ENCODE assay signal across 12 mouse cellular contexts in the genomic region with DNA sequence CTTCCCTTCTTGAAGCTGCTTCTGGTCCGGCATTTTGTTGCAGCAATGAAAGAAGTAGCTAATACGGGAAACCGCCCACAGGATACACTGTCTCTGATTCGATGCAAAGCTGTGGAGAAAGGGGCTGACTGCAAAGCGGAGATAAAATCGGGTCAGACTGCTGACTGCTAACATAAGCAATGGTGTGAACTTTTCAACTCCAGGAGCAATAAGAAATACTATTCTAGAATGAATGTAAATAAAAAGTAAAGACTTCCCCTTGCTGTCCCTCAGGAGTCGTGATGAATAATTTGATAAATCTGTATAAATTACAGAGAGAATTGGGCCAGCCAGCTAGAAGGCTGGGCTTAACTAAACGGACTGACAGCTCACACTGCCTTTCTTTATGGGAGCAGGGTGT.
"Had no signal": no experiment of that assay in that cellular context is flagged by ENCODE, and none has a peak within 500 bp of the region (broad histone marks: within the 10 kb centered on the region; RNA-seq: fewer than 3 reads in every experiment).

No protein-coding gene starts in this region.

- H3K27me3 ChIP-seq: hindbrain, embryonic 15.5 days; liver, embryonic 13.5 days; neural tube, embryonic 15.5 days had no signal

- H3K4me1 ChIP-seq: hindbrain, embryonic 15.5 days had no signal

- H3K36me3 ChIP-seq: hindbrain, embryonic 15.5 days; limb, embryonic 10.5 days; liver, embryonic 13.5 days; neural tube, embryonic 15.5 days had no signal

- H3K27ac ChIP-seq: hindbrain, embryonic 15.5 days; left cerebral cortex, adult 2 months; limb, embryonic 10.5 days; liver, embryonic 13.5 days; neural tube, embryonic 15.5 days had no signal

- H3K4me2 ChIP-seq: hindbrain, embryonic 15.5 days; liver, embryonic 13.5 days; neural tube, embryonic 15.5 days had no signal

- H3K9ac ChIP-seq: hindbrain, embryonic 15.5 days; liver, embryonic 13.5 days; liver, postnatal 0 days; neural tube, embryonic 15.5 days had no signal

- DNase-seq: kidney, adult 18-20 months; liver, embryonic 13.5 days; liver, postnatal 0 days; midbrain, embryonic 14.5 days; right cerebral cortex, adult 18-20 months; right cerebral cortex, postnatal 25 days; thymus, postnatal 36 days had no signal

- H3K4me3 ChIP-seq: hindbrain, embryonic 15.5 days; left cerebral cortex, adult 2 months; limb, embryonic 10.5 days; liver, embryonic 13.5 days; myocyte; neural tube, embryonic 15.5 days had no signal

- ATAC-seq: liver, postnatal 0 days had no signal

- H3K9me3 ChIP-seq: hindbrain, embryonic 15.5 days; limb, embryonic 10.5 days; liver, embryonic 13.5 days; neural tube, embryonic 15.5 days had no signal
